Mouse (Mus musculus) neural tube, embryonic 14.5 days (tissue): ENCODE measurements around the gene Gjb3. TPM values are rescaled to one million over a fixed set of nuclear protein-coding genes. Genes with fewer than 3 reads are reported as not detected.

ENCODE experiments used
- ATAC-seq: fragments of 200-750 bp; cut with Nextera tagmentation; 2 replicates; pipeline ENCODE4 v1.8.0; 2017; ENCODE audit warnings: low read depth, mild to moderate bottlenecking, moderate TSS enrichment, moderate library complexity
- H3K27ac ChIP-seq: fragments of 300-500 bp; sonication (generic); 2 replicates; pipeline ENCODE4 v1.5.1; 2014; ENCODE audit warnings: low read depth, mild to moderate bottlenecking, control low read depth, low read length, moderate library complexity, mixed read lengths
- H3K27me3 ChIP-seq: fragments of 300-500 bp; sonication (generic); 2 replicates; pipeline ENCODE4 v1.6.1; 2014; ENCODE audit warnings: low read length; ENCODE audit not compliant: control insufficient read depth, insufficient read depth
- H3K36me3 ChIP-seq: fragments of 300-500 bp; sonication (generic); 2 replicates; pipeline ENCODE4 v1.6.1; 2014; ENCODE audit warnings: low read length, mixed read lengths; ENCODE audit not compliant: control insufficient read depth, insufficient read depth
- H3K4me1 ChIP-seq: fragments of 300-500 bp; sonication (generic); 2 replicates; pipeline ENCODE4 v1.6.1; 2014; ENCODE audit warnings: low read length; ENCODE audit not compliant: control insufficient read depth, insufficient read depth
- H3K4me2 ChIP-seq: fragments of 300-500 bp; sonication (generic); 2 replicates; pipeline ENCODE4 v1.6.1; 2014; ENCODE audit warnings: mild to moderate bottlenecking, low read depth, low read length, control low read depth
- H3K4me3 ChIP-seq: fragments of 300-500 bp; sonication (generic); 2 replicates; pipeline ENCODE4 v1.5.1; 2014; ENCODE audit warnings: low read depth, low read length, control low read depth, mixed read lengths
- H3K9ac ChIP-seq: fragments of 300-500 bp; sonication (generic); replicated peaks from 2 replicates; pipeline ENCODE4 v1.6.1; 2014; ENCODE audit warnings: low read depth, mild to moderate bottlenecking, control low read depth, low read length, mixed read lengths
- H3K9me3 ChIP-seq: fragments of 300-500 bp; sonication (generic); 2 replicates; pipeline ENCODE4 v1.6.1; 2016; ENCODE audit warnings: low read length; ENCODE audit not compliant: control insufficient read depth
- WGBS: fragments of 180-500 bp; shearing (Covaris S2); extraction: QIAGEN DNeasy Blood & Tissue Kit; methylation state at CpG from one replicate; pipeline ENCODE4 v1.1.7; 2014; 5-methylcytosine and 5-hydroxymethylcytosine counted together
- polyA plus RNA-seq: library from polyadenylated mRNA; unstranded; fragments of >200 nt; fragmentation: Nextera tagmentation; extraction: Ambion mirVana; gene quantifications from 2 replicates; pipeline ENCODE4 v1.2.1, GENCODE M21; 2014

Gjb3 gene
- polyA plus RNA-seq, 1 experiment from 2014 or later = 0.20 TPM

- Histone ChIP-seq H3K36me3 (no peaks in the 10 kb centered on the region), H3K4me3 (no peak overlapping the region), H3K4me2 (no peak overlapping the region), H3K9ac (no peak overlapping the region), H3K9me3 (no peaks in the 10 kb centered on the region), H3K27me3 (no peaks in the 10 kb centered on the region), H3K4me1 (no peaks in the 10 kb centered on the region), H3K27ac (no peak overlapping the region)
- WGBS = 68% methylated on average over 4 of the region's 4 CpGs
- no peak for ATAC-seq
These were observed 43.7 kb downstream of the Gjb3 start for GRCm38 (mm10) chr4:127286907-127287306.

DNA sequence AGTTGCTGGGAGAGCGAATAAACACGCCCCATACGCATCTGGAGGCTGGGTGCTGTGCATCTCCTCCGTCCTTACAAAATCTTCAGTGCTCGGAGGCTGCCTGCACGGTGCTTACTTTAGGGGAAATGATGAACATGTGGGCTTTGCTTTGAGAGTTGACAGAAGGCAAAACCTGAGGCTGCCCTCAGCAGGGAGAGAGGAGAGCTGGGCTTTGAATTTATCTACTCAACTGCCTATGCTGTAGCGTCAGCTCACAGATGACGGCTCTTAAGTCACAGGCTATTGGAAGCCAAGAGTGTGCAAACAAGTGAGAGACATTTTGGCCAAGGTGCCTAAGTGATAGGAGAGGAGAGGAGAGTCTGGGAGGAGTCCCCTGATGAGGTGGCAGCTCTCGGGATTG lies 51.4 kb downstream of the Gjb3 start:
- H3K27ac ChIP-seq = no peak overlapping the region
- H3K27me3 ChIP-seq = no peaks in the 10 kb centered on the region
- H3K36me3 ChIP-seq = no peaks in the 10 kb centered on the region
- H3K9ac ChIP-seq = no peak overlapping the region
- no peaks in the 10 kb centered on the region for H3K9me3 ChIP-seq
- no peak overlapping the region for H3K4me3 ChIP-seq
- no peak overlapping the region for H3K4me2 ChIP-seq
- ATAC-seq = no peak
- H3K4me1 ChIP-seq = no peaks in the 10 kb centered on the region
- WGBS = 80% methylated on average over 9 of the region's 9 CpGs

- WGBS = 62% methylated on average over 9 of the region's 9 CpGs
- no peaks in the 10 kb centered on the region for H3K9me3 ChIP-seq
- H3K4me2 ChIP-seq = no peak overlapping the region
- H3K27ac ChIP-seq = no peak overlapping the region
- no peaks in the 10 kb centered on the region for H3K36me3 ChIP-seq
- H3K4me3 ChIP-seq = no peak overlapping the region
- H3K9ac ChIP-seq = no peak overlapping the region
- no peaks in the 10 kb centered on the region for H3K27me3 ChIP-seq
- no peak for ATAC-seq
- no peaks in the 10 kb centered on the region for H3K4me1 ChIP-seq
These were observed 52.1 kb downstream of the Gjb3 start for GRCm38 (mm10) chr4:127278451-127279001.

Other genes starting within 250 kb of the Gjb3 start
- gene Tmem35b, start 207.2 kb downstream of the Gjb3 start, polyA plus RNA-seq = 16.4 and 17.5 TPM in 2 replicates
- gene Dlgap3, start 161.6 kb downstream of the Gjb3 start, polyA plus RNA-seq = 21.8 and 26.0 TPM in 2 replicates
- gene Smim12, start 87.1 kb downstream of the Gjb3 start, polyA plus RNA-seq = 58.2 and 62.7 TPM in 2 replicates
- gene Gja4, start 16.8 kb downstream of the Gjb3 start, polyA plus RNA-seq = 19.6 and 20.9 TPM in 2 replicates
- not detected in 2 replicates for gene Gjb4, start 23.2 kb upstream of the Gjb3 start, polyA plus RNA-seq
- gene Gjb5, start 27.3 kb upstream of the Gjb3 start, polyA plus RNA-seq = 0.21 TPM in 1 of 2 replicates, not detected in the other